Mouse (Mus musculus) MEL (cell line): ENCODE measurements at regions not wholly inside any gene's neighbourhood (a gene's known extent, or its start where the extent isn't known, plus 50 kb on each side); places are given as distances from the start of the nearest gene placed in this dataset.

ENCODE experiments used
- DNase-seq: peaks from one replicate; pipeline ENCODE4 v3.0.0; 2011; ENCODE audit warnings: low read depth, low spot score
- H3K27ac ChIP-seq: 2 replicates; pipeline ENCODE4 v1.5.1; 2012; ENCODE audit warnings: low read depth, mild to moderate bottlenecking, control low read depth, low read length, moderate library complexity; ENCODE audit not compliant: control insufficient read depth
- H3K27me3 ChIP-seq, 2 experiments: fragments of 150-350 bp in 1 of 2; sonication (generic) in 1 of 2; 2 replicates each; pipeline ENCODE4 v1.6.1; 2012; ENCODE audit warnings: low read length in 2 of 2, mild to moderate bottlenecking in 2 of 2, improper control_type of control experiment in 1 of 2, moderate library complexity in 1 of 2; ENCODE audit not compliant: insufficient read depth in 2 of 2, control insufficient read depth in 1 of 2
- H3K36me3 ChIP-seq, 2 experiments: 2 replicates each; pipeline ENCODE4 v1.6.1; 2012 to 2014; ENCODE audit warnings: low read length in 2 of 2, improper control_type of control experiment in 1 of 2, inconsistent platforms in 1 of 2, mild to moderate bottlenecking in 1 of 2; ENCODE audit not compliant: insufficient read depth in 2 of 2, control insufficient read depth in 1 of 2
- H3K4me1 ChIP-seq, 2 experiments: fragments of 150-350 bp in 1 of 2; sonication (generic) in 1 of 2; 2 replicates each; pipeline ENCODE4 v1.6.1; 2012; ENCODE audit warnings: low read length in 2 of 2, improper control_type of control experiment in 1 of 2, mild to moderate bottlenecking in 1 of 2; ENCODE audit not compliant: insufficient read depth in 2 of 2, control insufficient read depth in 1 of 2
- H3K4me3 ChIP-seq, 2 experiments: fragments of 150-350 bp in 1 of 2; sonication (generic) in 1 of 2; 2 replicates each; pipeline ENCODE4 v1.5.1; 2012; ENCODE audit warnings: low read depth in 2 of 2, low read length in 2 of 2, mild to moderate bottlenecking in 2 of 2, moderate library complexity in 2 of 2, control low read depth in 1 of 2, improper control_type of control experiment in 1 of 2; ENCODE audit not compliant: control insufficient read depth in 1 of 2, insufficient read depth in 1 of 2
- H3K79me2 ChIP-seq: 2 replicates; pipeline ENCODE4 v1.6.1; 2012; ENCODE audit warnings: mild to moderate bottlenecking, low read length, moderate library complexity; ENCODE audit not compliant: control insufficient read depth, poor library complexity, insufficient read depth
- H3K9ac ChIP-seq: 2 replicates; pipeline ENCODE4 v1.6.1; 2012; ENCODE audit warnings: low read depth, mild to moderate bottlenecking, control low read depth, low read length, moderate library complexity; ENCODE audit not compliant: control insufficient read depth, poor library complexity, severe bottlenecking
- H3K9me3 ChIP-seq: fragments of 150-350 bp; sonication (generic); replicated peaks from 2 replicates; pipeline ENCODE4 v1.6.1; 2012; ENCODE audit warnings: mild to moderate bottlenecking, low read length, improper control_type of control experiment, moderate library complexity; ENCODE audit not compliant: insufficient read depth
- CTCF ChIP-seq, 3 experiments: IDR thresholded peaks in 2 of 3; conservative IDR thresholded peaks in 1 of 3; 2 replicates each; pipeline ENCODE4 v1.5.1; 2011 to 2012; ENCODE audit warnings: low read length in 3 of 3, low read depth in 2 of 3, mild to moderate bottlenecking in 2 of 3, improper control_type of control experiment in 1 of 3, inconsistent platforms in 1 of 3, mixed read lengths in 1 of 3, moderate library complexity in 1 of 3; ENCODE audit not compliant: control insufficient read depth in 1 of 3, insufficient read depth in 1 of 3, poor library complexity in 1 of 3, severe bottlenecking in 1 of 3
- JUND ChIP-seq: IDR thresholded peaks from 2 replicates; pipeline ENCODE4 v1.6.1; 2011; ENCODE audit warnings: low read depth, mild to moderate bottlenecking, improper control_type of control experiment, low read length
- KAT2A ChIP-seq: conservative IDR thresholded peaks from 2 replicates; pipeline ENCODE4 v1.6.1; 2012; ENCODE audit warnings: low read depth, low read length, improper control_type of control experiment, inconsistent platforms
- MAFK ChIP-seq: IDR thresholded peaks from 2 replicates; pipeline ENCODE4 v1.6.1; 2011; ENCODE audit warnings: low read depth, mild to moderate bottlenecking, low read length, improper control_type of control experiment, borderline replicate concordance
- MAZ ChIP-seq: IDR thresholded peaks from 2 replicates; pipeline ENCODE4 v1.6.1; 2012; ENCODE audit warnings: low read depth, mild to moderate bottlenecking, inconsistent platforms, low read length, improper control_type of control experiment
- MYC ChIP-seq: IDR thresholded peaks from 2 replicates; pipeline ENCODE4 v1.6.1; 2011; ENCODE audit warnings: low read depth, mild to moderate bottlenecking, low read length, improper control_type of control experiment, moderate library complexity
- ZMIZ1 ChIP-seq: IDR thresholded peaks from 2 replicates; pipeline ENCODE4 v1.6.1; 2012; ENCODE audit warnings: low read depth, mild to moderate bottlenecking, inconsistent platforms, low read length, improper control_type of control experiment, moderate library complexity
- ZNF384 ChIP-seq: IDR thresholded peaks from 2 replicates; pipeline ENCODE4 v1.6.1; 2012; ENCODE audit warnings: low read depth, mild to moderate bottlenecking, inconsistent platforms, low read length, improper control_type of control experiment

DNA sequence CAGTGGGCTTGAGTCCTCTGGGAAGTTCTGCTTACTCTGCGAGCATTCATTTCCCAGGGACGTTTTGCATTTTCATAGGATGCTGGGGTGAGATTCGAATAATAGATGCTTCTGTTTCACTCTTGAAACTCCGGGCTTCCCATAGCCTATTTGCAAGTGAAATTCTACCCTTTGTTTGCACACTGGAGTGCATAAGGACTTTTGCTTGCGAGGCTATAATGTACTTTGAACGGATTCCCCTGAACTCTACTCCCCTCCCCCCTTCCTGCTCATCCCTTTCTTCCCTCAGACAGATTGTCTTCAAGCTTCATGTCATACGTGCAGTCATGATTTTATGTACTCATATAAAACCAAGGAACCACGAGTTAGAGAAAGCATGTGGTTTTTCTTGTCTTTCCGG is 53.4 kb upstream of the Cnksr3 start:
- no peaks in the 10 kb centered on the region for H3K4me1 ChIP-seq
- H3K27me3 ChIP-seq: no peaks in the 10 kb centered on the region
- H3K9me3 ChIP-seq: no peaks in the 10 kb centered on the region
- no peaks in the 10 kb centered on the region for H3K36me3 ChIP-seq
- no peak overlapping the region for H3K27ac ChIP-seq
- no peaks in the 10 kb centered on the region for H3K79me2 ChIP-seq
- H3K9ac ChIP-seq: no peak overlapping the region
- no peak overlapping the region for H3K4me3 ChIP-seq
- DNase-seq: no peak
- TF ChIP-seq JUND (no peak), ZNF384 (no peak)

DNA sequence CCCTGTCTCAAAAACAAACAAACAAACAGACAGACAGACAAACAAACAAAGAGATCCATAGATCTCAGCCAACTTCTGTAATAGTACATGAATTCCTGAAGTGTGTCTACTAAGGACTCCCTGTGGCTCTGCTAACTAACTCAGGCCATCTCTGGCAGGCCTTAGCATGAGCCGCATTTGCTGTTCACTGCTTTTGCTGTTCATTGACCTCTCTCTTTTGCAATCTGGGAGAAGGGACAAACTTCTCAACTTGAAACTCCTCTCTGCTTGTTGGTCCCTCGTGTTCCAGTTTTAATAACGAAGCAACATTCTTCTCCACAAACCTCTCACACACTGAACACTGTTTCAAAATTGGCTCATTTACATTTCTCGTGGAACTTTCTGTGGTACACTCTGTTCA is 52.7 kb upstream of the Cnksr3 start:
- H3K79me2 ChIP-seq: no peaks in the 10 kb centered on the region
- no peak overlapping the region for H3K9ac ChIP-seq
- no peaks in the 10 kb centered on the region for H3K9me3 ChIP-seq
- no peaks in the 10 kb centered on the region for H3K36me3 ChIP-seq
- TF ChIP-seq MYC (no peak), CTCF (IDR thresholded peaks at IDR 0.05 in 2 of 3, conservative IDR thresholded peaks at IDR 0.05 in 1 of 3; ENCODE audit: control insufficient read depth in 1 of 3, insufficient read depth in 1 of 3, low read depth in 2 of 3, low read length in 3 of 3, poor library complexity in 1 of 3, severe bottlenecking in 1 of 3) (no peak), KAT2A (no peak), MAZ (no peak), ZMIZ1 (no peak), MAFK (no peak)
- TF ChIP-seq, all 39 proteins: peak for 0
- Histone ChIP-seq H3K4me3 (no peak overlapping the region), H3K27me3 (no peaks in the 10 kb centered on the region), H3K27ac (no peak overlapping the region), H3K4me1 (no peaks in the 10 kb centered on the region)
- no peak for DNase-seq
